9 mouse cellular contexts compared by ENCODE assay signal in the genomic region with DNA sequence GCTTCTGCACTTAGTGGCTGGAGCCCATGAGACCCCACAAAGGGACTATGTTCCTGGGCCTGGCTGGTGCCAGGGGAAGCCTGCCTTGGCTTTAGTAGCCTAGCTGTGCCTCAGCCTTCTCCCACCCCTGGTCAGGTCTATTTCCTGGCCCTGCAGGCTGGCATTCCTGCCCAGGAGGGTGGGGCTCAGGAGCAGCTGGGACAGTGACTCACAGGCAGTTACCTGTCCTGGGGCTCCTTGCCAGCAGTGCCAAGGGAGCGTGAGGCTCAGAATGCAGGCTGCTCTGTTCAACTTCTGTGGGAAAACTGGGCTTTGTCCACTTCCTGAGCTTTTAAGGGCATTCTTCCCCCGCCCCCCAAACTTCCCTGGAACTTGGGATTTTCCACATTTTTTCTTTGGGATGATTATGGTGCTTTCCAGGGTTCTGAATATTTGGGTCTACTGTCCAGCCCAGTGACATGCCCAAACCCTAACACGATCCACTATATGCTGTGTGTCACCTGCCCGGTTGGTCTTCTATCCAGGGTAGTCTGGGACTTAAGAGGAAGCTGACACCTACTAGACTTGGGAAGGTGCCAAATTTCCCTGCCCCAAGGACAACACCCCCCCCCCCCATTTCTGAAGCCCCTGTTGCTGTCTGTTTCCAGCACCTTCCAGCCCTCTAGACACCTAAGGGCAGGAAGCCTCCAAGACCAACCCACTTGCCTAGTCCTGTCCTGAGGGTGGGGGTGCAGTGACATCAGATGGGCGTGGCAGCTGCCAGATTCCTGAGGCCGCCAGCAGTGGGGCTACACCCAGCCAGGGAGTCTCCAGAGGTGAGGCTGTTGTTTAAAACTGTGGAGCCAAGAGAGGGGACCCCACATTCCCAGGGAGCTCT. TPM values are rescaled to one million over a fixed set of nuclear protein-coding genes. Genes with fewer than 3 reads are reported as not detected.
DNase-seq lines count a peak whose midpoint lies in the region; ATAC-seq and TF ChIP-seq lines count a peak whose summit lies in the region.
"Had no signal": no experiment of that assay in that cellular context is flagged by ENCODE, and none has a peak within 500 bp of the region (broad histone marks: within the 10 kb centered on the region; RNA-seq: fewer than 3 reads in every experiment).

No protein-coding gene starts in this region.

- peaks cover 5% of the 10 kb centered on the region for H3K4me1 ChIP-seq in heart, embryonic 11.5 days (ENCODE audit: control insufficient read depth, insufficient read depth, low read length)
- peaks cover 21% of the 10 kb centered on the region; the same call in 1 of the 2 replicates for H3K4me1 ChIP-seq in small intestine, adult 2 months (ENCODE audit: control insufficient read depth, insufficient read depth, insufficient read length, low read length)
- peaks cover 4% of the 10 kb centered on the region; the same call in 1 of the 2 replicates for H3K4me1 ChIP-seq in midbrain, embryonic 15.5 days

- 58% methylated on average over 6 of the region's 6 CpGs for WGBS in heart, embryonic 11.5 days (ENCODE audit: insufficient replicate concordance)
- WGBS in small intestine, adult 2 months: 25% methylated on average over 6 of the region's 6 CpGs
- WGBS in midbrain, embryonic 15.5 days: 80% methylated on average over 6 of the region's 6 CpGs

- H3K4me3 ChIP-seq in heart, embryonic 11.5 days (ENCODE audit: low read depth, low read length): no peak overlapping the region
- peak overlapping the region; percentile 32 for H3K4me3 ChIP-seq in small intestine, adult 2 months (ENCODE audit: low read depth, low read length)
- H3K4me3 ChIP-seq in midbrain, embryonic 15.5 days: no peak overlapping the region

- intact Hi-C loops in left cerebral cortex, postnatal 10 days (cut with DNase I): no loop called here

- H3K27ac ChIP-seq in heart, embryonic 11.5 days (ENCODE audit: low read depth, low read length): no peak overlapping the region
- H3K27ac ChIP-seq in small intestine, adult 2 months (ENCODE audit: insufficient read depth, low read depth, low read length): peak overlapping the region; percentile 45
- H3K27ac ChIP-seq in midbrain, embryonic 15.5 days: no peak overlapping the region

- peak; percentile 45; the same call in 1 of the 2 replicates for TF ChIP-seq POLR2A in small intestine, adult 2 months (IDR thresholded peaks at IDR 0.05; ENCODE audit: low read depth, low read length)

- no peaks in the 10 kb centered on the region for H3K9me3 ChIP-seq in heart, embryonic 11.5 days (replicated peaks; ENCODE audit: control insufficient read depth, low read length)
- H3K9me3 ChIP-seq in midbrain, embryonic 15.5 days: no peaks in the 10 kb centered on the region

- no peaks in the 10 kb centered on the region for H3K36me3 ChIP-seq in heart, embryonic 11.5 days (ENCODE audit: control insufficient read depth, insufficient read depth, low read length)
- no peaks in the 10 kb centered on the region for H3K36me3 ChIP-seq in small intestine, adult 2 months (ENCODE audit: control insufficient read depth, insufficient read depth, low read length)
- H3K36me3 ChIP-seq in midbrain, embryonic 15.5 days (replicated peaks): no peaks in the 10 kb centered on the region

- H3K27me3 ChIP-seq in heart, embryonic 11.5 days (ENCODE audit: control insufficient read depth, insufficient read depth, low read length): peaks cover 3% of the 10 kb centered on the region; the same call in 1 of the 2 replicates
- H3K27me3 ChIP-seq in small intestine, adult 2 months (ENCODE audit: control insufficient read depth, insufficient read depth, low read length): no peaks in the 10 kb centered on the region
- no peaks in the 10 kb centered on the region for H3K27me3 ChIP-seq in midbrain, embryonic 15.5 days (replicated peaks)

- ATAC-seq in heart, embryonic 11.5 days (replicated peaks; ENCODE audit: insufficient number of reproducible peaks, low FRiP score, low TSS enrichment): peak; percentile 35; the same call in 1 of the 2 replicates
- ATAC-seq in midbrain, embryonic 15.5 days (replicated peaks): no peak
- ATAC-seq: forebrain, postnatal 0 days had no signal

- DNase-seq in heart, adult 8-10 months (ENCODE audit: low spot score): no peak
- peak; percentile 55 for DNase-seq in R1 (ENCODE audit: low read depth, low spot score)
- peak; percentile 25 to 47 for DNase-seq in kidney, postnatal 36 days
- no peak for DNase-seq in left cerebral cortex, postnatal 10 days (ENCODE audit: extremely low spot score in 1 of 2, low spot score in 2 of 2)
- DNase-seq in gastrocnemius, adult 8-10 months (ENCODE audit: low spot score in 2 of 2): no peak
- DNase-seq: forebrain, postnatal 0 days had no signal

- H3K4me2 ChIP-seq in heart, embryonic 11.5 days: no peak overlapping the region
- H3K4me2 ChIP-seq in midbrain, embryonic 15.5 days: no peak overlapping the region

- no peak for TF ChIP-seq CTCF in small intestine, adult 2 months (IDR thresholded peaks at IDR 0.05; ENCODE audit: extremely low read depth, insufficient read length, insufficient replicate concordance, low read depth, low read length)

- 0 out of 2 replicates have a peak overlapping the region, but pooled peaks have one; percentile 28 for H3K9ac ChIP-seq in heart, embryonic 11.5 days (ENCODE audit: low read depth, low read length)
- no peak overlapping the region for H3K9ac ChIP-seq in midbrain, embryonic 15.5 days
- H3K9ac ChIP-seq: forebrain, postnatal 0 days had no signal

RNA-seq across cellular contexts. Expression of gene G0s2, which starts 28.4 kb away (rescaled TPM):
- polyA plus RNA-seq in heart, embryonic 11.5 days (2014; fragmentation: Nextera tagmentation; extraction: Ambion mirVana): 38.5 and 45.3 TPM in 2 replicates
- 10 to 100 TPM; 54.6 to 72.1 (median 63.9) TPM for total RNA-seq in heart, adult 8-10 months (2022)
- polyA plus RNA-seq in small intestine, adult 2 months (2012; rRNA removed): 14.2 and 22.5 TPM in 2 replicates
- total RNA-seq in left cerebral cortex, postnatal 10 days (2021): 1 to 10 TPM; 4.7 to 6.2 TPM
- 10 to 100 TPM; 14.5 to 30.2 (median 27.6) TPM for total RNA-seq in gastrocnemius, adult 8-10 months (2022)
- 5.3 and 6.6 TPM in 2 replicates for polyA plus RNA-seq in midbrain, embryonic 15.5 days (2015; fragmentation: Nextera tagmentation; extraction: Ambion mirVana)

RNA-seq across cellular contexts. Expression of gene Hsd11b1, which starts 37.6 kb away (rescaled TPM):
- 1.6 and 2.2 TPM in 2 replicates for polyA plus RNA-seq in heart, embryonic 11.5 days (2014; fragmentation: Nextera tagmentation; extraction: Ambion mirVana)
- 10 to 100 TPM in 2 of 4 experiments, 1 to 10 TPM in 2; 9.4 to 17.3 (median 12.4) TPM for total RNA-seq in heart, adult 8-10 months (2022)
- polyA plus RNA-seq in small intestine, adult 2 months (2012; rRNA removed): 3.1 and 3.3 TPM in 2 replicates
- total RNA-seq in left cerebral cortex, postnatal 10 days (2021): 10 to 100 TPM; 15.6 to 16.5 TPM
- 1 to 10 TPM; 3.6 to 7.9 (median 4.7) TPM for total RNA-seq in gastrocnemius, adult 8-10 months (2022)
- 0.41 TPM in 1 of 2 replicates, not detected in the other for polyA plus RNA-seq in midbrain, embryonic 15.5 days (2015; fragmentation: Nextera tagmentation; extraction: Ambion mirVana)

Comparison
In these comparisons a context has a peak if more than half of its experiments do, and no peak if none do; other contexts are left out.
1. DNase-seq: peak in R1 (single experiment) and kidney, postnatal 36 days (2 of 2); none in heart, adult 8-10 months (single experiment), left cerebral cortex, postnatal 10 days (0 of 2) and gastrocnemius, adult 8-10 months (0 of 2).